Mouse (Mus musculus): ENCODE data around the gene Nrtn.

Gene Nrtn

GRCm38 (mm10) chr17:56716655-56717362 is 40.5 kb downstream of the Nrtn start:
- DNase-seq, result peak; percentile 97 to 98

DNA sequence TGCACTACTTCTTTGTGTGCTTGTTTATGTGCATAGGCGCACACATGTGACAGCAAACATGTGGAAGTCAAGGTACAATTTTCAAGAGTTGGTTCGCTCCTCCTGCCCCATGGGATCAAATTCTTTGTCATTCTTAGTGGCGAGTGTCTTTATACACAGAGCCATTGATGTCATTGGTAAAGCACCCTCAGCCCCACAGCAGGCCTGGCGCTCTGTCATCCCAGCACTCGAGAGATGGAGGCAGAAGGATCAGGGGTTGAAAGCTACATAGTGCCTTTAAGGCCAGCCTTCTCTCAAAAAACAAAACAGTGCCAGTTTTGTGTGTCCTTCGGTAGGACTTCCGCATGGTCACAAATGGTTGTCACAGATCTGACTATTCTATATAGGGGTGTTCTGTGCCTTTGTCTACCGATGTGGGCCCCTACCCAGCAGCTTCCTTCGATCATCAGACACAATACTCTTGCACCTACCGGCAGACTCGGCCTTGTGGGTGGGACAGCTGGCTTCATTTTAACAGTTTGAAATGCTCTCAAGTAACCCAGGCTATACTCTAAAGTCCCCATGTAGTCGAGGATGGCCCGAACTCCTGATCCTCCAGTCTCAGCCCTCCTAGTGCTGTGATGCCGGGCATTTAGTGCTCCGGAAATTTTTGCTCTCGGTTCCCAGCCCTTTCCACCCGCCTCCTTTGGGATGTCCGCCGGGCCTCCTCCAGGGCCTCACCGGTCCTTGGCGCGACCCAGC is 41.2 kb downstream of the Nrtn start:
- DNase-seq, result no peak

GRCm38 (mm10) chr17:56715360-56715759 is 42.0 kb downstream of the Nrtn start:
- DNase-seq, result no peak

GRCm38 (mm10) chr17:56709708-56710107 is 47.6 kb downstream of the Nrtn start:
- DNase-seq, result no peak

- DNase-seq, result no peak
These were observed 48.6 kb downstream of the Nrtn start for GRCm38 (mm10) chr17:56708692-56709091.

GRCm38 (mm10) chr17:56706515-56706914 is 50.8 kb downstream of the Nrtn start:
- no peak for DNase-seq

DNA sequence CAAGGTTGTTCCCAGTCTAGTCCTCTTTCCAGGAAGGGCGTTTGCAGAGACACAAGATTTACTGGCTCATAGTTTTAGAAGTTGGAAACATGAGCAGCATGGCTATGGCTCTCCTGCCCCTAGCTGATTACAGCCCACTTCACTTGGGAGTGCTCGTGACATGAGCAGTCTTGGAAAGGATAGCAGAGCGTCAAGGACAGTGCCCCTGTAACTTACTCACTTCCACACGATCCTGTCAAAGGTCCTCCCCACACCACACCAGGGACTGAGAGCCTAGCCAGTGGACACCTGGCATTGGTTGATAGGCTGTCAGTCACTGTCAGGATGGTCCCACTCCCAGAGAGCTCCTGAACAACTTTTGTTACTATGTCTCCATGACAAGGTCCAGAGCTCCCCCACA is 54.3 kb downstream of the Nrtn start:
- DNase-seq, result no peak
